Mouse (Mus musculus): ENCODE measurements at regions not wholly inside any gene's neighbourhood (a gene's known extent, or its start where the extent isn't known, plus 50 kb on each side); places are given as distances from the start of the nearest gene placed in this dataset.

DNA sequence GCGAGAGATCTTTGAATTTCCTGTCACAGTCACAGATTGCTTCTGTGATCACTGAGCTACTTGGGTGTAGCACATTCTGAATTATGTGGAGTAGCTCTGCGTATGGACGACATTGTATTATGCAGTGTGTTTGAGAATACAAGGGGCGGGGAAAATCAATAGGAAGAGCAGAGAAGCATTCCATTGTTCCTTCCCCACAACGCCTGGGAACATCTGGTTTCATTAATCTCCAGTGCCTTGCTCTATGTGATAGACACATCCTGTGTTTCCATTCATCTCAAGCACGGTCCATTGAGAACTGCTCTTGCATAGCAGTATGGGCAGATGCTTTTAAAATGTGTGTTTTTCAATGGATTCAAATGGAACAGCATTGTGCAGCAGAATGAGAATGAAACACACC, 326.9 kb upstream of the Rgmb start:
- no peaks in the 10 kb centered on the region for H3K27me3 ChIP-seq
- no peaks in the 10 kb centered on the region for H3K36me3 ChIP-seq
- 15% methylated on average over 6 of the region's 6 CpGs for WGBS
- peak overlapping the region; percentile 44; the same call in 1 of the 2 replicates for H3K27ac ChIP-seq
- H3K4me1 ChIP-seq: peaks cover 6% of the 10 kb centered on the region; the same call in 1 of the 2 replicates
- ATAC-seq (ENCODE audit: low FRiP score): peak; percentile 88
- H3K4me2 ChIP-seq (replicated peaks): no peak overlapping the region
- H3K9me3 ChIP-seq (replicated peaks): no peaks in the 10 kb centered on the region
- H3K9ac ChIP-seq: no peak overlapping the region
- H3K4me3 ChIP-seq: no peak overlapping the region

DNA sequence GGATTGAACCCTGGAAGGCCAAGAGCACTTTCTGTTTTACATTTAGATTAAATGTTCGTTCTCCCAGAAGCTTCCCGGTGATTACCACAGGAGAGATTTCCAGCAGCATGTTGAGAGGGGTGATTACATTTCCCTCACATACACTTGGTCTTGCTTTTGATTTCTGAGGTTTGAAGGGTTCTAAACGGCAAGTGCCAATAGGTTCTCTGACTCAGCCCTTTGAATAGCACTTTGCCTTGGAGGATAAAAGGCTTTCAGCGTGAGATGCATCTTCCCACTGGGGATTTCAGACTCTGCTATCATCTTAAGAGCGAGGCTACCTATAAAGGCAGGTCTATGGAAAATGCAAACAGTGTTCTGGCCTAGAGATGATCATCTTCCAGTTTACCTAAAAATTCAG, 326.3 kb upstream of the Rgmb start:
- Histone ChIP-seq H3K4me1 (peaks cover 6% of the 10 kb centered on the region; the same call in 1 of the 2 replicates), H3K9me3 (replicated peaks) (no peaks in the 10 kb centered on the region), H3K36me3 (no peaks in the 10 kb centered on the region), H3K4me3 (no peak overlapping the region), H3K27me3 (no peaks in the 10 kb centered on the region), H3K27ac (peak overlapping the region; percentile 55), H3K4me2 (replicated peaks) (no peak overlapping the region), H3K9ac (no peak overlapping the region)
- WGBS: 38% methylated on average over 5 of the region's 5 CpGs
- 0 out of 2 replicates have a peak, but pooled peaks have one; percentile 42 for ATAC-seq (ENCODE audit: low FRiP score)

DNA sequence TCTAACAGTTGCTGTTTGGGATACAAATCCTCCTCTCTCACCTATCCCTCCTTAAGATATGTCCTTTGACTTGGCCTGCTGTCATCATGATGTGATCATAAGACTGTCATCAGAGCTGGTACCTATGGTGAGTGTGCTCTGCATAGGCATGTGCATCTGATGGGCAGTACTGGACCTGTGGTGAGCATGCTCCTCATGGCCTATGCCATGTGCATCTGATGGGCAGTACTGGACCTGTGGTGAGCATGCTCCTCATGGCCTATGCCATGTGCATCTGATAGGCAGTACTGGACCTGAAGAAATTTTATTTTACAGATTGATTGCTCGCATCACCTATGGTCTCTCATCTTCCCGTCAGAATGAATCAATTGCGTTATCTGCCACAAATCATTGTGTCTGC, 325.8 kb upstream of the Rgmb start:
- Histone ChIP-seq H3K9ac (no peak overlapping the region), H3K27ac (no peak overlapping the region), H3K4me3 (no peak overlapping the region), H3K27me3 (no peaks in the 10 kb centered on the region), H3K36me3 (no peaks in the 10 kb centered on the region), H3K9me3 (replicated peaks) (no peaks in the 10 kb centered on the region), H3K4me1 (peaks cover 6% of the 10 kb centered on the region; the same call in 1 of the 2 replicates), H3K4me2 (replicated peaks) (no peak overlapping the region)
- 84% methylated on average over 3 of the region's 3 CpGs for WGBS
- ATAC-seq (ENCODE audit: low FRiP score): 0 out of 2 replicates have a peak, but pooled peaks have one; percentile 52

DNA sequence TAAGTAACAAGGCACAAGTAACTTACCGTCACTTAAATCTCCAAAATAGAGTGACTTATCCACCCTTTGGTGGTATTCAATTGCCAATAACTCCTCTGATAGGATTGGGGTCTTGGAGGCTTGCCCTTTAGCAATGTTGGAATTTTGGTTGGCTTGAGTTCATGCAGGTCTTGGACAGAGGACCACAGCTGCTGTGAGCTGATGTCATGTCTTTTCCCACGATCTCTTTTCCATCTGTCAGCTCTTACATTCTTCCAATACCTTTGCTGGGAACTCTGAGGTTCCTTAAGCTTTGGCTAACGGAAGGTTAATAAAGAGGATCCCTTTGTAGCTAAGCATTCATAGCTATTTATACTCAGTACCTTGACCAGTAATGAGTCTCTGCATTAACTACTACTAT, 324.7 kb upstream of the Rgmb start:
- ATAC-seq (ENCODE audit: low FRiP score): no peak
- Histone ChIP-seq H3K4me2 (replicated peaks) (no peak overlapping the region), H3K9ac (no peak overlapping the region), H3K27me3 (no peaks in the 10 kb centered on the region), H3K4me1 (peaks cover 6% of the 10 kb centered on the region; the same call in 1 of the 2 replicates), H3K9me3 (replicated peaks) (no peaks in the 10 kb centered on the region), H3K36me3 (no peaks in the 10 kb centered on the region), H3K4me3 (no peak overlapping the region), H3K27ac (no peak overlapping the region)
- WGBS: 76% methylated on average over 3 of the region's 3 CpGs

All from hindbrain, embryonic 12.5 days (tissue).